In genomic region chr8:110010868-110011267, GRCm38 (mm10) we compare ENCODE assay signal across 9 mouse cellular contexts. TPM values are rescaled to one million over a fixed set of nuclear protein-coding genes. Genes with fewer than 3 reads are reported as not detected.
DNase-seq lines count a peak whose midpoint lies in the region; ATAC-seq lines count a peak whose summit lies in the region.
"Had no signal": no experiment of that assay in that cellular context is flagged by ENCODE, and none has a peak within 500 bp of the region (broad histone marks: within the 10 kb centered on the region; RNA-seq: fewer than 3 reads in every experiment).

No protein-coding gene starts in this region.

- H3K27me3 ChIP-seq in liver, embryonic 12.5 days (replicated peaks), result no peaks in the 10 kb centered on the region
- no peaks in the 10 kb centered on the region for H3K27me3 ChIP-seq in limb, embryonic 10.5 days (ENCODE audit: low read depth, poor library complexity, severe bottlenecking)

- no peak overlapping the region for H3K9ac ChIP-seq in liver, embryonic 12.5 days

- peak; percentile 59 for DNase-seq in CD4-positive, CD25-positive, alpha-beta regulatory T cell, adult 2 months (ENCODE audit: low read depth, low spot score)
- DNase-seq in liver, result peak; percentile 41
- DNase-seq in adrenal gland, adult 18-20 months (ENCODE audit: low spot score in 2 of 2), result peak; percentile 54 to 57
- peak; percentile 69 for DNase-seq in embryo, embryonic 10.5 days (ENCODE audit: low spot score)
- DNase-seq in limb, embryonic 10.5 days (ENCODE audit: low spot score), result peak; percentile 61
- DNase-seq in skeletal muscle tissue, adult 2 months (ENCODE audit: low read depth, low spot score), result peak; percentile 21

- H3K4me1 ChIP-seq in liver, embryonic 12.5 days, result no peaks in the 10 kb centered on the region
- H3K4me1 ChIP-seq in limb, embryonic 10.5 days, result peaks cover 7% of the 10 kb centered on the region; the same call in 1 of the 2 replicates

- H3K27ac ChIP-seq in liver, embryonic 12.5 days, result no peak overlapping the region
- no peak overlapping the region for H3K27ac ChIP-seq in limb, embryonic 10.5 days

- ATAC-seq in CD4-positive, CD25-positive, alpha-beta regulatory T cell, adult 4 months, result no peak
- no peak for ATAC-seq in liver, embryonic 12.5 days

- 23% methylated on average over 5 of the region's 5 CpGs for WGBS in liver, embryonic 12.5 days (ENCODE audit: insufficient replicate concordance)
- WGBS in limb, embryonic 10.5 days, result 39% methylated on average over 5 of the region's 5 CpGs

- H3K9me3 ChIP-seq in liver, embryonic 12.5 days (replicated peaks), result no peaks in the 10 kb centered on the region
- H3K9me3 ChIP-seq in limb, embryonic 10.5 days (replicated peaks), result no peaks in the 10 kb centered on the region
- H3K9me3 ChIP-seq: megakaryocyte, embryonic 14.5 days had no signal

- H3K36me3 ChIP-seq in liver, embryonic 12.5 days, result no peaks in the 10 kb centered on the region
- no peaks in the 10 kb centered on the region for H3K36me3 ChIP-seq in limb, embryonic 10.5 days

- no peak overlapping the region for H3K4me2 ChIP-seq in liver, embryonic 12.5 days

- H3K4me3 ChIP-seq in liver, embryonic 12.5 days, result no peak overlapping the region
- H3K4me3 ChIP-seq in limb, embryonic 10.5 days, result no peak overlapping the region
- H3K4me3 ChIP-seq: megakaryocyte, embryonic 14.5 days had no signal

RNA-seq across cellular contexts. Expression of gene Tat, which starts 20.6 kb away (rescaled TPM):
- not detected for polyA plus RNA-seq in CD4-positive, CD25-positive, alpha-beta regulatory T cell, adult 4 months (2017; shearing (Covaris generic))
- polyA plus RNA-seq in liver, embryonic 12.5 days (2016; fragmentation: Nextera tagmentation; extraction: Ambion mirVana), result 0.10 and 0.13 TPM in 2 replicates
- 1 to 10 TPM in 1 of 2 experiments, under 1 TPM in 1; 0.13 to 1.3 TPM for total RNA-seq in adrenal gland, adult 18-20 months (2021)
- polyA plus RNA-seq in limb, embryonic 10.5 days (2016; fragmentation: Nextera tagmentation; extraction: Ambion mirVana), result not detected in 2 replicates

RNA-seq across cellular contexts. Expression of gene Chst4, which starts 28.7 kb away (rescaled TPM):
- polyA plus RNA-seq in CD4-positive, CD25-positive, alpha-beta regulatory T cell, adult 4 months (2017; shearing (Covaris generic)), result not detected
- not detected in 2 replicates for polyA plus RNA-seq in liver, embryonic 12.5 days (2016; fragmentation: Nextera tagmentation; extraction: Ambion mirVana)
- total RNA-seq in adrenal gland, adult 18-20 months (2021), result 1 to 10 TPM; 1.5 to 2.4 TPM
- polyA plus RNA-seq in limb, embryonic 10.5 days (2016; fragmentation: Nextera tagmentation; extraction: Ambion mirVana), result not detected in 2 replicates

RNA-seq across cellular contexts. Expression of gene Marveld3, which starts 48.9 kb away (rescaled TPM):
- polyA plus RNA-seq in CD4-positive, CD25-positive, alpha-beta regulatory T cell, adult 4 months (2017; shearing (Covaris generic)), result not detected
- polyA plus RNA-seq in liver, embryonic 12.5 days (2016; fragmentation: Nextera tagmentation; extraction: Ambion mirVana), result 0.07 and 0.15 TPM in 2 replicates
- total RNA-seq in adrenal gland, adult 18-20 months (2021), result under 1 TPM; 0.19 to 0.23 TPM
- 0.39 and 0.89 TPM in 2 replicates for polyA plus RNA-seq in limb, embryonic 10.5 days (2016; fragmentation: Nextera tagmentation; extraction: Ambion mirVana)
